Mouse (Mus musculus): Measurements from ENCODE around the gene Vps18.

Vps18 gene

GRCm38 (mm10) chr2:119321771-119322586 is 33.4 kb downstream of the Vps18 start:
- no peak for DNase-seq (ENCODE audit: low spot score in 2 of 2)

GRCm38 (mm10) chr2:119322587-119323300 is 34.2 kb downstream of the Vps18 start:
- DNase-seq (ENCODE audit: low spot score in 2 of 2), result no peak

GRCm38 (mm10) chr2:119323866-119324575 is 35.5 kb downstream of the Vps18 start:
- DNase-seq (ENCODE audit: low spot score in 2 of 2), result no peak

GRCm38 (mm10) chr2:119324576-119325318 is 36.2 kb downstream of the Vps18 start:
- no peak for DNase-seq (ENCODE audit: low spot score in 2 of 2)

- DNase-seq (ENCODE audit: low spot score in 2 of 2), result peak; percentile 76 to 90
Observed at GRCm38 (mm10) chr2:119325568-119326143, 37.1 kb downstream of the Vps18 start, which contains the start of gene Dll4. TSS of gene Dll4 (plus strand) at chr2:119325784.

- no peak for DNase-seq (ENCODE audit: low spot score in 2 of 2)
Observed at GRCm38 (mm10) chr2:119326161-119327101, 37.9 kb downstream of the Vps18 start.

GRCm38 (mm10) chr2:119327102-119327480 is 38.6 kb downstream of the Vps18 start:
- DNase-seq (ENCODE audit: low spot score in 2 of 2), result peak; percentile 82 to 85

- DNase-seq (ENCODE audit: low spot score in 2 of 2), result no peak
Observed at GRCm38 (mm10) chr2:119327942-119328526, 39.5 kb downstream of the Vps18 start.

- no peak for DNase-seq (ENCODE audit: low spot score in 2 of 2)
Observed at GRCm38 (mm10) chr2:119328546-119328945, 40.0 kb downstream of the Vps18 start.

GRCm38 (mm10) chr2:119329123-119329817 is 40.7 kb downstream of the Vps18 start:
- DNase-seq (ENCODE audit: low spot score in 2 of 2), result no peak

GRCm38 (mm10) chr2:119330795-119331194 is 42.3 kb downstream of the Vps18 start:
- no peak for DNase-seq (ENCODE audit: low spot score in 2 of 2)

- no peak for DNase-seq (ENCODE audit: low spot score in 2 of 2)
Observed at GRCm38 (mm10) chr2:119332177-119332661, 43.7 kb downstream of the Vps18 start.

GRCm38 (mm10) chr2:119334135-119334534 is 45.6 kb downstream of the Vps18 start:
- no peak for DNase-seq (ENCODE audit: low spot score in 2 of 2)

- no peak for DNase-seq (ENCODE audit: low spot score in 2 of 2)
Observed at GRCm38 (mm10) chr2:119334964-119335525, 46.5 kb downstream of the Vps18 start.

GRCm38 (mm10) chr2:119335535-119335934 is 47.0 kb downstream of the Vps18 start:
- DNase-seq (ENCODE audit: low spot score in 2 of 2), result no peak

GRCm38 (mm10) chr2:119336002-119336401 is 47.5 kb downstream of the Vps18 start:
- DNase-seq (ENCODE audit: low spot score in 2 of 2), result no peak

GRCm38 (mm10) chr2:119336470-119336869 is 47.9 kb downstream of the Vps18 start:
- peak; percentile 47 to 75 for DNase-seq (ENCODE audit: low spot score in 2 of 2)

GRCm38 (mm10) chr2:119337425-119338265 is 49.1 kb downstream of the Vps18 start:
- peak; percentile 93 to 94 for DNase-seq (ENCODE audit: low spot score in 2 of 2)
